Mouse (Mus musculus): ENCODE measurements at regions not wholly inside any gene's neighbourhood (a gene's known extent, or its start where the extent isn't known, plus 50 kb on each side); places are given as distances from the start of the nearest gene placed in this dataset.

GRCm38 (mm10) chr6:8896822-8897221 lies 51.4 kb upstream of the Nxph1 start:
- TF ChIP-seq EP300 (IDR thresholded peaks at IDR 0.05; ENCODE audit: low read length) (no peak), MAZ (IDR thresholded peaks at IDR 0.05; ENCODE audit: low read depth, low read length) (no peak), POLR2A (IDR thresholded peaks at IDR 0.05; ENCODE audit: low read depth, low read length) (no peak)
